Mouse (Mus musculus) kidney, embryonic 14.5 days (tissue): ENCODE data around the gene Net1. TPM values are rescaled to one million over a fixed set of nuclear protein-coding genes. Genes with fewer than 3 reads are reported as not detected.

Experiments
- ATAC-seq: fragments of 200-750 bp; cut with Nextera tagmentation; 2 replicates; pipeline ENCODE4 v1.8.0; 2017; ENCODE audit warnings: moderate number of reproducible peaks, mild to moderate bottlenecking, moderate TSS enrichment, moderate library complexity; ENCODE audit not compliant: low FRiP score, low TSS enrichment
- H3K27ac ChIP-seq: fragments of 300-500 bp; sonication (generic); 2 replicates; pipeline ENCODE4 v1.5.1; 2014; ENCODE audit warnings: low read depth, mild to moderate bottlenecking, low read length, moderate library complexity, mixed read lengths
- H3K27me3 ChIP-seq: fragments of 300-500 bp; sonication (generic); 2 replicates; pipeline ENCODE4 v1.6.1; 2014; ENCODE audit warnings: mild to moderate bottlenecking, low read length; ENCODE audit not compliant: control insufficient read depth, insufficient read depth
- H3K36me3 ChIP-seq: fragments of 300-500 bp; sonication (generic); 2 replicates; pipeline ENCODE4 v1.6.1; 2014; ENCODE audit warnings: low read length, mixed read lengths; ENCODE audit not compliant: control insufficient read depth, insufficient read depth
- H3K4me1 ChIP-seq: fragments of 300-500 bp; sonication (generic); 2 replicates; pipeline ENCODE4 v1.6.1; 2014; ENCODE audit warnings: low read length, mixed read lengths; ENCODE audit not compliant: control insufficient read depth, insufficient read depth
- H3K4me2 ChIP-seq: fragments of 300-500 bp; sonication (generic); replicated peaks from 2 replicates; pipeline ENCODE4 v1.6.1; 2014; ENCODE audit warnings: low read depth, mild to moderate bottlenecking, low read length
- H3K4me3 ChIP-seq: fragments of 300-500 bp; sonication (generic); 2 replicates; pipeline ENCODE4 v1.5.1; 2014; ENCODE audit warnings: mild to moderate bottlenecking, low read length
- H3K9ac ChIP-seq: fragments of 300-500 bp; sonication (generic); 2 replicates; pipeline ENCODE4 v1.6.1; 2014; ENCODE audit warnings: low read depth, mild to moderate bottlenecking, low read length, moderate library complexity
- H3K9me3 ChIP-seq: fragments of 300-500 bp; sonication (generic); 2 replicates; pipeline ENCODE4 v1.6.1; 2016; ENCODE audit warnings: low read length; ENCODE audit not compliant: control insufficient read depth
- WGBS: fragments of 180-500 bp; shearing (Covaris S2); extraction: QIAGEN DNeasy Blood & Tissue Kit; methylation state at CpG from one replicate; pipeline ENCODE4 v1.1.7; 2014; 5-methylcytosine and 5-hydroxymethylcytosine counted together
- polyA plus RNA-seq: library from polyadenylated mRNA; unstranded; fragments of >200 nt; fragmentation: Nextera tagmentation; extraction: Ambion mirVana; gene quantifications from 2 replicates; pipeline ENCODE4 v1.2.1, GENCODE M21; 2014

Gene Net1
- 28.5 and 43.9 TPM in 2 replicates for polyA plus RNA-seq

- ATAC-seq, result peak; percentile 98
- Histone ChIP-seq H3K9me3 (no peaks in the 10 kb centered on the region), H3K27ac (peak within 1 kb of the TSS; percentile 68), H3K4me1 (peaks cover 7% of the 10 kb centered on the region), H3K4me3 (peak within 1 kb of the TSS; percentile 89), H3K27me3 (no peaks in the 10 kb centered on the region), H3K36me3 (no peaks in the 10 kb centered on the region; the same call in 1 of the 2 replicates), H3K4me2 (peak within 1 kb of the TSS; percentile 44), H3K9ac (peak within 1 kb of the TSS; percentile 86)
- under 1% methylated on average over 52 of the region's 52 CpGs for WGBS
Measured at GRCm38 (mm10) chr13:3917571-3918311, at the start of gene Net1, which contains the start of gene Tubal3. Gene Net1 (minus strand): TSS chr13:3918220. Gene Tubal3 (plus strand): TSS chr13:3918274.

DNA sequence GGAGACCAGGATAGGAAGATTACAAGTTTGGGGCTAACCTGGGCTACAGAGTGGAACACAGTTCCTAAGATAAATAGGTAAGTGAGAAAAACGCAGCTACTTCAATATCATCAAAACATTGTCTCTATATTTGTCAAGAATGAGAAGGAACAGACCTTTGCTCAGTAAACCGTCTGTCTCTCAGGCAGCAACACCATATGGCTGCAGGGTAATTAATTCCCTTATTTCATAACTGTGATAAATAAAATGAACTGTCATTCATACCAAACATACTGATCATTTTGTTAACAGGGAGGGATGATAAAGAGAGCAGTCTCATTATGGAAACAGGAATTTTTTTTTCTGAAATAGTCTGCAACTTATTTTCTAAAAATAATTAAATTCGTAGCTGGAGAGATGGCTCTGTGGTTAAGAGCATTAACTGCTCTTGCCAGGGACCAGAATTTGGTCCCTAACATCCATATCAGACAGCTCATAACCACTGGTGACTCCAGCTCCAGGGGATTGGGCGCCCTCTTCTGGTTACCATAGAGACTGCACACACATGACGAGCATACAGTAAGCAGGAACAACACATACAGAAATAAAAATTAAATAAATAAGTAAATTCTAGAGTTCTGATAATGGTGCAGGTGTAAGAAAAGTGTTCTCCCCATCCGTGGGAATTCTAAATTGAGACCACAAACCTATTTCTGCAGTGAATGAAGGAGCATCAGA lies 33.3 kb upstream of the Net1 start:
- no peaks in the 10 kb centered on the region for H3K36me3 ChIP-seq

DNA sequence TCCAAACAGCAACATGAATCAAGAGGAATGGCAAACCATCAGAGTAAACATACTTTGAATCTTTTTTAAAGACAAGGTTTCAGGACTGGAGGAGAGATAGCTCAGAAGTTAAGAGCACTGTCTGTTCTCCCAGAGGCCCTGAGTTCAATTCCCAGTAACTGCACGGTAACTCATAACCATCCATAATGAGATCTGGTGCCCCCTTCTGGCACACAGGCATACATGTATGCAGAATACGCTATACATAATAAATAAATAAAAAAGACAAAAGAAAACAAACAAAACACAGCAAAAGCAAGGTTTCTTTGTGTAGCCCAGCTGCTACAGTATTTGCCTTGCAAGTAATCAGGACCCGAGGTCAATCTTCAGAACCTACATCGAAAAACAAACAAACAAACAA lies 31.5 kb upstream of the Net1 start:
- Histone ChIP-seq H3K27me3 (no peaks in the 10 kb centered on the region), H3K27ac (no peak overlapping the region), H3K9me3 (no peaks in the 10 kb centered on the region), H3K4me3 (no peak overlapping the region), H3K4me1 (no peaks in the 10 kb centered on the region), H3K9ac (no peak overlapping the region), H3K4me2 (no peak overlapping the region), H3K36me3 (no peaks in the 10 kb centered on the region)
- WGBS, result 89% methylated on average over 4 of the region's 4 CpGs
- no peak for ATAC-seq

More for the DNA sequence above, 33.3 kb upstream of the Net1 start:
- WGBS, result 81% methylated on average over 6 of the region's 6 CpGs
- no peak for ATAC-seq
- Histone ChIP-seq H3K4me2 (no peak overlapping the region), H3K4me3 (no peak overlapping the region), H3K9me3 (no peaks in the 10 kb centered on the region), H3K27ac (no peak overlapping the region), H3K4me1 (no peaks in the 10 kb centered on the region), H3K9ac (no peak overlapping the region), H3K27me3 (no peaks in the 10 kb centered on the region)

DNA sequence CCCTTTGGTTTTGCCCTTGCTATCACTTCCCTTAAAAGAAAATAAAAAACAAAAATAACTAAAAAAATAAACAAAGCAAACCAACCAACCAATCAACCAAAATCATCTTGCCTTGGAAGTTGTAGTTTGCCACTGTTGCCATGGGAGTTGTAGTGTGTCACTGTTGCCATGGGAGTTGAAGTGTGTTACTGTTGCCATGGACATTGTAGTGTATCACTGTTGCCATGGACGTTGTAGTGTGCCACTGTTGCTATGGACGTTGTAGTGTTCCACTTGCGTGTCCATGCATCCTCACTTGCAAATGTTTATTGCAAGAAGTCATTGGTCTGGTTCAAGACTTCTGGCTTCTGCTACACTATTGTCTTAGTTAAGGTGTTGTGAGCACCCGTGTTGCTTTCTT lies 29.2 kb upstream of the Net1 start:
- Histone ChIP-seq H3K27ac (no peak overlapping the region), H3K4me3 (no peak overlapping the region), H3K27me3 (no peaks in the 10 kb centered on the region), H3K9ac (no peak overlapping the region), H3K36me3 (no peaks in the 10 kb centered on the region), H3K9me3 (no peaks in the 10 kb centered on the region), H3K4me1 (no peaks in the 10 kb centered on the region), H3K4me2 (no peak overlapping the region)
- no peak for ATAC-seq
- WGBS, result 88% methylated on average over 4 of the region's 4 CpGs

DNA sequence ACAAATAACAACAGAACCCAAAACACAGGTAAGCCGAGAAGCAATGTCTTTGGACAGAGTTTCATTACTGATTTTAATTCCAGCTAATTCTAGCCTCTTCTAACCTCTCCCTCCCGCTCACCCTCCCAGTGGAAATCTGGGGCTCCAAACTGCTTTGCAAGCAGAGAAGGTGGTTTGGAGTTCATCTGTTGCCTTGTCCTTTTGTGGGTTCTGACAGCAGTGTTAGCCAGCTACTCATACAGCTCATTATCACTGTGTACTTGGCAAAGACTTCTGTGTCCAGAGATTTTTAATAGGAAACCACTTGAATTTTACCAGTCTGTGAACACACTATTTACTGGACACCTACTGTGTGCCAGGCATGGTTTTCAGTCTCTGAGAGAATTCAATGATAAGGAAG lies 27.2 kb upstream of the Net1 start, which contains the start of gene Ucn3:
Gene Ucn3, minus strand, starts transcription at position 101 of the 400 bp plus-strand sequence.
- H3K27ac ChIP-seq, result no peak within 1 kb of the TSS
- H3K27me3 ChIP-seq, result no peaks in the 10 kb centered on the region
- no peaks in the 10 kb centered on the region for H3K9me3 ChIP-seq
- no peak within 1 kb of the TSS for H3K9ac ChIP-seq
- H3K4me3 ChIP-seq, result no peak within 1 kb of the TSS
- no peak for ATAC-seq
- 54% methylated on average over 2 of the region's 2 CpGs for WGBS
- no peak within 1 kb of the TSS for H3K4me2 ChIP-seq
- no peaks in the 10 kb centered on the region for H3K36me3 ChIP-seq
- no peaks in the 10 kb centered on the region for H3K4me1 ChIP-seq

DNA sequence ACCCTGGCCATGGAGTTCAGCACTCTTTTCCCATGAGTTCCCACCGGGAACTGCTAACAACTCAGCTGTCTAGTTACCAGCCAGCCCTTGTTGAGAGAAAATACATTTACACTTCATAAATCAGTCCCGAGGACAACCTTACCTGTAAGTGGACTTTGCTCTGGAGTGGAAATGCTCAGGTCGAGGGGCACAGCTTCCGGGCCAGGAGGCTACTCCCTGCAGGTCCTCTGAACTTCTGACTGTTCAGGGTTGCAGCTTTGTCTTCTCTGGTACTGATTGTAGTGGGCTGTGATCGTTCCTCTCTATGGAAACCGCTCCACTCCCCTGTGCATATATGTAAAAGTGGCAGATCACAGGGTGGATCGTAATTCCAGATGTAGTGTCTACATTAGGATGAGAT lies 26.7 kb upstream of the Net1 start:
- no peaks in the 10 kb centered on the region for H3K4me1 ChIP-seq
- H3K27ac ChIP-seq, result no peak overlapping the region
- H3K9ac ChIP-seq, result no peak overlapping the region
- 50% methylated on average over 7 of the region's 7 CpGs for WGBS
- H3K4me3 ChIP-seq, result no peak overlapping the region
- H3K9me3 ChIP-seq, result no peaks in the 10 kb centered on the region
- H3K36me3 ChIP-seq, result no peaks in the 10 kb centered on the region
- H3K27me3 ChIP-seq, result no peaks in the 10 kb centered on the region
- ATAC-seq, result no peak
- no peak overlapping the region for H3K4me2 ChIP-seq

DNA sequence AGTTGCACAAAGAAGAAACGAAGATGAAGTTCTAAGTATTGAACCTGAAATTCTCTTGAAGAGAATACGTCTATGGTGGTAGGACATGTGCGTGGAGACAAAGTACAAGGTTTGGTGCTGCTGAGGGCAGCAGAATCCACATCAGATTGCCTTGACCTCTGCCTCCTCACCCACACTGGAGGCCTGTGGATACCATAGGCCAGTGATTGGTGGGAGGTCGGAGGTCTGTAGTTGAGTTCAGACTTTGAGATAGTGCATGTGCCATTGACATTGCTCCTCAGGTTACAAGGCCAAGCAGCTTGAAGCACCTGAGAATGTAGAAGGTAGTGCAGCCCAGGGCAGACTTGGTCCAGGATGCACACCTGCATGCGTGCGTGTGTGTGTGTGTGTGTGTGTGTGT lies 8.0 kb upstream of the Net1 start:
- WGBS, result 90% methylated on average over 6 of the region's 6 CpGs
- Histone ChIP-seq H3K9ac (no peak overlapping the region), H3K27ac (no peak overlapping the region), H3K9me3 (no peaks in the 10 kb centered on the region), H3K4me3 (no peak overlapping the region), H3K36me3 (no peaks in the 10 kb centered on the region), H3K27me3 (no peaks in the 10 kb centered on the region), H3K4me1 (no peaks in the 10 kb centered on the region), H3K4me2 (no peak overlapping the region)
- no peak for ATAC-seq

DNA sequence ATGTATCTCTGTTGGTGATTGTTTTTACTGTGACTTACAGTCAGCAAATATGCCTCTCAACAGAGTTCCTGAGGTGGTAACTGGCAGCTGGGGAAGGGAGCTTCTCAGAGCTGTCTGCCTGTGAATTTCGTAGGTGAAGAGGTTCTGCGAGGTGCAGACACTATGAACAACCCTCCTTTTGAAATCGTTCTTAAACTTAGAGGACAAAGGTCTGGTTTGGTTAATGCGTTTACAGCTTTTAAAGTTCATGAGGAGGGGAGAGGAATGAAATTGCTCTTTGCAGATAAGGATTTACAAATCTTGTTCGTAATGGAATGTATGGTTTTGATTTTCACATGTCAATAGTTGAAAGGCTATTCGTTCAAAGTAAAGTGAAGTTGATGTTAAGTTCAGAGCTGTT lies 7.6 kb upstream of the Net1 start:
- H3K36me3 ChIP-seq, result no peaks in the 10 kb centered on the region
- H3K27ac ChIP-seq, result no peak overlapping the region
- H3K27me3 ChIP-seq, result no peaks in the 10 kb centered on the region
- no peak overlapping the region for H3K4me2 ChIP-seq
- H3K9me3 ChIP-seq, result no peaks in the 10 kb centered on the region
- ATAC-seq, result no peak
- H3K9ac ChIP-seq, result no peak overlapping the region
- H3K4me3 ChIP-seq, result no peak overlapping the region
- WGBS, result 88% methylated on average over 6 of the region's 6 CpGs
- H3K4me1 ChIP-seq, result no peaks in the 10 kb centered on the region

- ATAC-seq, result no peak
- 90% methylated on average over 5 of the region's 5 CpGs for WGBS
- no peak overlapping the region for H3K4me3 ChIP-seq
Measured at GRCm38 (mm10) chr13:3924483-3924882, 6.5 kb upstream of the Net1 start.

More at GRCm38 (mm10) chr13:3924483-3924882, 6.5 kb upstream of the Net1 start:
- H3K27ac ChIP-seq, result no peak overlapping the region
- H3K4me2 ChIP-seq, result no peak overlapping the region
- H3K27me3 ChIP-seq, result no peaks in the 10 kb centered on the region
- H3K4me1 ChIP-seq, result no peaks in the 10 kb centered on the region
- H3K9ac ChIP-seq, result no peak overlapping the region
- no peaks in the 10 kb centered on the region for H3K9me3 ChIP-seq
- H3K36me3 ChIP-seq, result no peaks in the 10 kb centered on the region
